Mouse (Mus musculus): ENCODE data around the gene Chd3.
"Not testable (repeated sequence)": the region's sequence is repeated elsewhere in the genome, so short reads cannot be mapped to it uniquely, and the experiment has no call there.

Gene Chd3

DNA sequence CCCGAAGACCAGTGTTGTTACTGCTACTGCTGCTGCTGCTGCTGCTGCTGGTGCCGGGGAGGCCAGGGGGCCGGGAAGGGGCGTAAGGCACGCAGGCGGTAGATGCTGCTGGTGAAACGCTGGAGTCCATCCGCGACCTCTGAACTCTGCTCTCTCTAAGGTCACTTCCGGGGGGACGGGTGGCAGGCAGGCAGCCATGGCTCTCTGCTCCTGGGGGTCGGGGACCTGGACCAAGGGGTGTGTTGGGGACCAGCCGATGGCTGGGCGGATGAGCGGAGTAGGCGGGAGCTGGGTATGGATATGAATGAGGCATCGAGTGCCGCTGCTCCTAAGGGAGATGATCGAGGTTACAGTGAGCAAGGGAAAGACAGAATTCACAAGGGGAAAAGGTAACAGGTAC is 37.1 kb upstream of the Chd3 start:
- DNase-seq = no peak

DNA sequence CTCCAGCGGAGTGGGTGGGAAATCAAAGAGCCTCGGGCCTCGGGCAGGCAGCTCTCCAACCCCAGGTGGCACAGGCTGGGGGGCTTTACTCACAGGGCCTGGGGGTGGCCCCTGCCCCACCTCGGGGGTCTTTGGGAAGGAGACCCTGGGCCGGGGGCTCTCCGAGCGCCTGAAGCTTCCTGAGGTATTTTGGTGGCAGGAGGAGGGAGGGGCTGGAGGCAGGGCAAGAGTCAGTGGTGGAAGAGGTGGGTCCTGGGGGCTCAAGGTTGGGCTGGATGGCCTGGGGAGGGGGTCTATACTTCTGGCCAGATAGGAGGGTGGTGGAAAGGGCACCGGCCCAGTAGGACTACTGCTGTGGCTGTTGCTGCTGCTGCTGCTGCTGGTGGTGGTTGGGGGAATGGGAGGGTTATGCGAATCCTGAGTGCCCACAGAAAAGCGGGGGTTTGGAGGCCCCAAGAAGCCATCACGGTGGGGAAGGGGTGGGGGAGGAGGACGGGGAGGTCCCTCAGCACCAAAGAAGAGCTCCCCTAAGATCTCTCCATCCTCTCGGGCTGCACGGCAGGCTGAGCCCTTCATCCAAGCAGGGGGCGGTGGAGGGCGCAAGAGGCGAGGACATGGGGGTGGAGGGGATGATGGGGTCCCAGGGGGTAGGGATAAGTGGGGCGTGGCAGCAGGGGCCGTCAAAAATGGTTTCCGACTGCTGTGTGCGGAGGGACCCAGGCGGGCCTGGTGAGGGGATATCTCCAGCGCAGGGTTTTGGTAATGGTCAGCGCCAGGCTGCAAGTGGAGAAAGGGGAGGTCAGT is 36.4 kb upstream of the Chd3 start:
- no peak for DNase-seq

DNA sequence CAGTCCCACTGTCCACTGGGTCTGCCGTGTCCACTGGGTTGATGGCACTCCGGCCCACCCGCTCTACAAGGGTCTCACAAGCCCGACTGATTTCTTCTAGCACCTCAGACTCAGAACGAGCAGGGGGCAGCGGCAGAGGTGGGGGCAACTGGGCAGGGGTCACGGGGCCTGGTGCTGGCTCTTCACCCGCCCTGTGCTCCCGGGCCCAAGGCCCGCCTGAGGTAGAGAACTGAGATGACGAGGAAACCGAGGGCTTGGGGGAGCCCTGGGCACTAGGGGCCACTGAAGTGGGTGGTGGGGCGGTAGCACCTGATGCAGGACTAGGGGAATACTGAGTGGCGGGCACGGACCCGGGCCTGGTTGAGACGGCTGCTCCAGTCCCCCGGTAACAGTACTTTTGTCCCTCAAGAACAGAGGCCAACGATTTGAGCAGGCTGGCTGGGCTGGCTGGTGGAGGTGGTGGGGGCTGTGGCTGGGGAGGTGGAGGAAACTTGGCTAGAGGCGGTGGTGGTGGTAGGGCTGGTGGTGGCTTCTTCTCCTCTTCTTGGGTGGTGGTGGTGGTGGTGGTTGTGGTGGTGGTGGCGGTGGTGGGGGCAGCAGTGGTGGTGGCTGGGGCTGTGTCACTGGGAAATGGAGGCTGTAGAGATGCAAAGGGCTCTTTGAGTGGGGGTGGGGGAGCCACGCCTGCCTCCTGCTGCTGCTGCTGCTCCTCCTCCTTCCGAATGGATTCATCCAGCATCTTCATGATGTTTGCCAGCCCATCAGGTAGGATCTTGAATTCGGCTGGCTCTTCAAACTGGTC is 35.6 kb upstream of the Chd3 start:
- no peak for DNase-seq

DNA sequence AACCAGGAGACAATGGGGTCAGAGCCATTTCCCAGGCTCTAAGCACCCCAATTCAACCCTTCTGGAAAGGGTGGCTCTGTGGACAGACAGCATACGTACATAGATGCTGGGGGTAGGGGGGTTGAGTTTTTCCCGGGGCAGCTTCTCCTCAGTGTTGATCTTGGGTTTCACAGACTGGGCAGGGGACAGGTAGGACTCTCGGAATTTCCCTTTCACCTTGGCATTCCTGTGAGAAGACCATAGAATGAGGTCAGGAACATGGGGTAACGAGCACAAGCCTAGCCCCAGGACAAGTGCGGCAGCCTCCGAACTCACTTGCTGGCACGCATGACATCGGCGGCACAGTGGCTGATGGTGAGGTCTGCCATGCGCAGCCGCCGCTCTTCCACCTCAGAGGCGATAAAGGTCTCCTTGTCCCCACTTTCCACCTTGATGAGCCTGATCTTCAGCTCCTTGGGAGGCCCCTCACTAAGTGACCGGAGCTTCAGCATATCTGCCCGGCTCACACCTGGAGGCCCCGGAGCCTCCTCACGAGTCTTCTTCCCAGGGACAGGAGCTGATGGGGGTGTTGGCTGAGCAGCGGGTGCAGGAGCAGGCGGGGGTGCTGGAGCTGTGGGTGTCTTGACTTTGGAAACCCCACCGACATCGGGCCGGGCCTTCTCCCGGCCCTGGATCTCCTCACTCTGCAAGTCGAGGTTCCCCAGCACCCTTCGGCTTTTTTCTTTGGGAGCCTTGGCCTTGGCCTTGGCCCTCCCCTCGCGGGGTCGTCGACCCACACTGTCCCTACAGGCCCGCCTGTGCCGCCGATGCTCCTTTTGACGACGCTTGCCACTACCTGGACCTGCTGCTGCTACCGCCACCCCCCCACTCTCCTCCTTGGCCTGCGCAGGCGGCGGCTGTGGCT is 34.7 kb upstream of the Chd3 start:
- no peak for DNase-seq

DNA sequence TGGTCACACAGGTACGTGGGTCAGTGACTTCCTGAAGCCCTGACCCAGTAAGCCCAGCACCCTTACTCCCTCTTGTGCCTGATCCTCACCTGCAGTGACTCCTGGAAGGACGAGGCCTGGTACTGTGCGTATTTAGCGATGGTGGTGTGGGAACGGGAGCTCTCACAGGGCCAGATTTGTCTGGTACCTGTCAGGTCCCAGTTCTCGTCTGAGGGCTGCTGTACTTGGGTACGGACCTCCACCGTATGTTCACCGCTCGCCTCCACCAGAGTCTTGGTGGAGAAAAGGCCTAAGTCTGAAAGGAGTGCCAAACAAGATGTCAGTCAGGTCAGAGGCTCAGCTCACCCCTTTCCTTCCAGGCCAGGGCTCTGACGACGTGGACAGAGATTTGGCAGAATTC is 32.8 kb upstream of the Chd3 start:
- DNase-seq = no peak

DNA sequence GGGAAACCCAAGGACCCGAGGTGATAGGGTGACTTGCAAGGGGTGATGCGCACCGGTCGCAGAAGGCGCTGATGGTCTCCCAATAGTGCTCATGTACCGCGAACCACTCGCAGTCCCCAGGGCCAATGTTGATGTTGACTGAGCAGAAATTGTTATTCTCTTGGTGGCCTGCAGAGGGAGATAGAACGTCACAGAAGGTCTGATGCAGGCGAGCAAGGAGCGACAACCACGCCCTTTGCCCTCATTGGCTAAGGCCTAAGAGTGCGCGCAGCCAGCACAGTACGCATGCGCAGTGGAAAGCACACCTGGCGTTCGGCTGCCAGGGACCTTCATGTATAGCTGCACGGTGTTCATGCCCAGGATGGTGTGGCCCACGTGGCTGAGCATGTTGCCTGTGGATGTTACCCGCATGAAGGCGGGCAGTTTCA is 32.0 kb upstream of the Chd3 start:
- peak; percentile 94 for DNase-seq

DNA sequence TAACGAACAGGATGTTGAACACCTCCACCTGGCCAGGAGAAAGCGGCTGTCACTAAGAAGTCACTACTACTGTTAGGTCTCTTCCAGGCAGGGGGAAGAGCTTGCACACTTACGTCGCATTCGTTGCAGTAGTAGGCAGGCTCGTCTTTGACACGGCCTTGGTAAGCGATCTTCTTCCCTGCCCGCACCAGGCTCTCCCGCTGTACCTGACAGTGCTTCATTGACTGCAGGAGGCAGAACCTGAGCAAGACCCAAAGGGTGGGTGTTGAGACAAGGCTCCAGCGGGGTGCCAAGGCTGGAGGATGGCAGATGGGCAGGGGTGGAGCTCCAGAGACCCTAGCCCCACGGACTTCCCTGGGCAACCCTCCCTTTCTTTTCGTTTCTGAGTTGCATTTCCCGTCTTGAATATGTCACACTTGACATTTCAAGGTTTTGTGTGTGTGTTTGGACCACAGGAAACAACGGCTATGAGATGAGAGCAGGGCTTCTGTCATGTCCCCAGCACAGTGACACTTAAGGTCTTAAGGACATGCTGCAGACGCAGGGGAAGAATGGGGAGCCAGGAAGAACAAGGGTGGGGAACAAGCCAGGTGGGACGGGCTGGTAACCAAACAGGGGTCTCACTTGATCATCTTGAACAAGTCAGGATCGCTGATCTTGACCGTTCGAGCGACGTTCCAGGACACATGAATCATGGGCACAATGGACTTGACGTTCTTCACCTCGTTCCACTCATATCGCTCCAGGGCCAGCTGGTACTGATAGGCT is 31.1 kb upstream of the Chd3 start:
- no peak for DNase-seq

DNA sequence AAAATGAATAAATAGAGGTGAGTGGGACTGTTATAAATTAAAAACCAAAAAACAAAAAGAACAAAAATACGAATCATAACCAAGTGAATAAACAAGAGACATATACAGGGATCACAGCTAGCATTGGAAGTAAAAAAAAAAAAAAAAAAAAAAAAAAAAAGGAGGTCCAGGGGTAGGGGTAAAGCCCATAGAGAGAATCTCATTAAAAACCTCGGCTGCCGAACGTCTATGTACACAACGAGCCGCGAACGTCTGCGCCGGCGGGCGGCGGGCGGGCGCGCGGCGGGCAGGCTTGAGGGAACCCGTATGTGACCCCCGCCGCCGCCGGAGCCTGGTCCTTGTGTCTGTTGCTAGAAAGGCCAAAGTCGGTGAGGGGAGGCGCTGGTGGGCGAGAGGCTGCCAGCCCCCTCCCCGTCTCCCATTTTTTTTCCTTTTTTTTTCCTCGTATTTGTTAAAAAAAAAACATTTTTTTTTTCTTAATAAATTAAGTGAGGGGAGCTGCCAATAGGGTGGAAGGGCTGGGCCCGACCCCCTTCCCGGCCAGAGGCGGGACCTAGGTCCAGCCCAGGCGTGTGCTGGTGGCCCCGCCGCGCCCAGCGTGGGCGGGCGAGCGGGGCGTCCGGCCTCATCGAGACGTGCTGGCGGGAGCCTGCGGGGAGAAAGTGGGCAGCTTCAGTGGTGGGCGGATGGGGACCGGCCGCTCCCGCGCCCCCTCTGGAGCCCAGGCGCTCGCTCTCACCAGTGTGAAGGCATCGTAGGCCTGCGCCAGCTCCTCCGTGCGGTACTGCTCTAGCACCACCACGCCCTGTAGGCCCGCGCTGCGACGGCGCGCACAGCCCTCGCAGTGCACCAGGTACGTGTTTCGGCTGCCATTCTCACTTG is 30.2 kb upstream of the Chd3 start:
- peak; percentile 37 for DNase-seq

DNA sequence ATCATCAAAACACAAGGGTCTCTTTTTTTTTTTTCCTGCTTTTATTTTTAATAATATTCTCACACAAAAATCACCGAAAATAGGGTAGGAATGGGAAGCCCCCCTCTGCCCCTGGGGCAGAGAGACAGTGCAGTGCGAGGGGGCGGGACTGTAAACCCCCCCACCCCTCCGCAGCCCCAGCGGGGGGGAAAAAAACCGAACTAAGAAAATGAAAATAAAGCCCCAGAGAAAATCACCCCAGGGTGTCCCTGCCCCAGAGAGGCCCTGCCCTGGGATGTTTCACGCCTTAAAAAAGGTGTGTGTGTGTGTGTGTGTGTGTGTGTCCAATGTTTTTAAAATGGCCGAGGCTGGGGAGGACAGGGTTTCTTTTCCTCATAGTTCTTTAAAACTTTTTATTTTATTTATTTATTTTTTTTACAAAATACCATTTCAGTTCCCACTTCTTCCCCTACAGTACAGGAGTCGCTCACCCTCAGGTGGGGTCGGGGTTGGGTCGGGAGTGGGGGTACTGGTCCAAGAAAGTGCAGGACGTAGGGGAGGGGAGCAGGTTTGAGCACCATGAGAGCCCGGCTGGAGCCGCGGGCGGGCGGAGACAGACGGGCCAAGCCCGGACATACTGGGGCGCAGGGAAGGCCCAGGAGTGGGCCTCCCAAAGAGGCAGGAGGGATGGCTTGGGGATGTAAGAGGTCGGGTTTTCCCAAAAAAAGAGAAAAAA is 29.4 kb upstream of the Chd3 start:
- DNase-seq = no peak

DNA sequence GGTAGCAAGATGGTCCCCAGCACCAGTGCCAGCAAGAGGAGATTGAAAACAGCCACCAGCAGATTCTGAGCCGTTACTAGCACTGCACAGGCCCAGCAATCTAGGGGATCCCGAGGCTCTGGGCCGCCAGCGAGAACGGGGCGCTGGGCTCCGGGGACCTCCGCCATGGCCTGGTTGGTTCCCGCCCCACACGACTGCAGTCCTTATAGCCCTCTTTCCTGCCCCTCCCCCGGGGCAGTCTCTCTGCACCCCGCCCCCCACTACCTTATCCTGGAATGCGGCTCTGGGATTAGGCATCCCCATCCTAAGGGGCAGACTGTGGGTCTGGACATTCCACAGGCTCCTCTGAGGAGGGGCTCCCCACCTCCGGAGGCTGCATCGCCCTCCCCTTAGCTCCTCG is 28.9 kb upstream of the Chd3 start, which contains the start of gene Tmem88:
Tmem88 (minus strand) TSS at position 176 of the 400 bp plus-strand sequence.
- DNase-seq = peak; percentile 35

DNA sequence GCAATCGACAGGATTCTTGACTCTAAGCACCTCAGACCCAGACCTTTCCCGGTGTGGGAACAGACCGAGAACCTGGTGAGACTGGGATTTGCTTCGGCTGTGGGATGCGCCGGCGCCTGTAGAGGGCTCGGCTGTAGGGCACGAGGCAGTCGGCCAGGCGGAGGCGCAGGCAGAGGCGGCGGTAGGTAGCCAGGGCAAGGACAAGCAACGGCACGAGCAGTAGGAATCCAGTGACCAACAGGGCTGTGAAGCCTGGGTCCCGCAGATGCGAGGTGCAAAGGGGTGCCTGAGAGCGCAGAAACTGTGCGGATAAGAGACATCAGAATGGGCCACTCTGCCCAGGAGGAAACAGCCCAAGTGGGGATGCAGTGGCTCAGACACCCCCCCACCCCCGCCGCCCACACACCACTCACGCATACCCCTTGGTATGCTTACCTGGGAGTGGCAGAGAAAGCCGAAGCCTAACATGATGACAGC is 28.4 kb upstream of the Chd3 start:
- DNase-seq = no peak

DNA sequence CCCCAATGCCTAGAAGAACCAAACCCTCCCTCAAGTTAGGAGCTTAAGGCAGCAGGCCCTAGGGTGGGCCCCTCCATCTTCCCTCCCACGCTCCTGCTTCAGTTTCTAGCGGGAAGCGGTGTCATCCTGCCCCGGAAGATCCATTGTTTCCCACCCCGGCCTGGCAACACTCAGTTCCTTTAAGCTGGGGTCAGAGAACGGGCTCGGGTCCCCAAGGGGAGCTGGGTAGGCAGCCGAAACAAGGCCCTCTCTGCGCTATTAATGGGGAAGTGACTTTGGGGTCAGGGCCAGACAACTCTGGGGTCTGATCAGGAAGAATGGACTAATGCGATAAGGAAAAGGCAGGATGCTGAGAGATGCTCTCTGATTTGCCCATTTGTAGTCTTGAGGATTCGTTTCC is 27.6 kb upstream of the Chd3 start:
- no peak for DNase-seq

DNA sequence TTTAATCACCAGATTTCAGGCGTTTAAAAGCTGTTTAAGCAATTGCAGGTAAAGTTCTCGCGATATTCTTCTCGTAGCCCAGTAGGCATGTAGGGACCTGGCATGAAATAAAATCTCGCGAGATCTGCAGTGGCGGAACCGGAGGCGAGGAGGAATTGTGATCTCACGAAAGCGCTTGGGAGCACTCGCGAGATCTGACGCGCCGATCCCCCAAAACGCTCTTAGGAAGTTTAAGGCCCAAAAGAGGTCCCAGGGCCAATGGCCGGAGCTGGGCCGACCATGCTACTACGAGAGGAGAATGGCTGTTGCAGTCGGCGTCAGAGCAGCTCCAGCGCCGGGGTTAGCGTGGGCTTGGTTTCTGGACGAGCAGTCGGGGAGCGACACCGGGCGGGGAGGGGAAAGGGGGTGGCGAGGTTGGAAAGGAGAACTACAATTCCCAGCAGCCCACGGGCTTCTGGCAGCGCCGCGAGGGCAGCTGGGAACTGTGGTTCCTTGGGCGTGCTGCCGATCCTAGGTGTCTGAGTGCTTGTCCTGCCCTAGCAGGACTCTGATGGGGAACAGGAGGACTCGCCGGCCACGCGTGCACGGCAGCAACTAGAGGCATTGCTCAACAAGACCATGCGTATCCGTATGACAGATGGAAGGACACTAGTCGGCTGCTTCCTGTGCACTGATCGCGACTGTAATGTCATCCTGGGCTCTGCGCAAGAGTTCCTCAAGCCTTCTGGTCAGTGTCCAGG is 26.6 kb upstream of the Chd3 start:
- peak; percentile 100 for DNase-seq

DNA sequence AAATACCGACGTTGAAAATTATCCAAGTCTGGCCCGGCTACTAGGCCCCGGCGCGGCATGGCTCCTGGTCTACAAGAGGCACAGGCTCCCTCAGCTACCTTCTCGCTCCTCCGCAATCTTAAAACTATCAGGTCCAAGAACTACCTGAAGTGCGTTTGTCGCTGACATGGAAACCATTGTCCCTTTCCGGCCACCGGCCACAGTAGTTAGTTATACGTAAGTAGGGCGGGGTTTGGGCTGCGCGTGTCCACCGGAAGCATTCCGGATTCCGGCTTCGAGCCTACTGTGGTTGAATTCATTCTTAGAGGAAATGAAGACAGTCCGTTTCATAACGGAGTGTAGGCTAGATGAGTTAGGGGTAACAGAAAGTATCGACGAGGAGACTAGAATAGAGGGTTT is 26.0 kb upstream of the Chd3 start, which contains the start of the genes Naa38 and Cyb5d1:
Naa38 (plus strand) TSS at position 253 of the 399 bp plus-strand sequence.
Cyb5d1 (minus strand) TSS at position 397 of the 399 bp plus-strand sequence.
- peak; percentile 96 for DNase-seq

DNA sequence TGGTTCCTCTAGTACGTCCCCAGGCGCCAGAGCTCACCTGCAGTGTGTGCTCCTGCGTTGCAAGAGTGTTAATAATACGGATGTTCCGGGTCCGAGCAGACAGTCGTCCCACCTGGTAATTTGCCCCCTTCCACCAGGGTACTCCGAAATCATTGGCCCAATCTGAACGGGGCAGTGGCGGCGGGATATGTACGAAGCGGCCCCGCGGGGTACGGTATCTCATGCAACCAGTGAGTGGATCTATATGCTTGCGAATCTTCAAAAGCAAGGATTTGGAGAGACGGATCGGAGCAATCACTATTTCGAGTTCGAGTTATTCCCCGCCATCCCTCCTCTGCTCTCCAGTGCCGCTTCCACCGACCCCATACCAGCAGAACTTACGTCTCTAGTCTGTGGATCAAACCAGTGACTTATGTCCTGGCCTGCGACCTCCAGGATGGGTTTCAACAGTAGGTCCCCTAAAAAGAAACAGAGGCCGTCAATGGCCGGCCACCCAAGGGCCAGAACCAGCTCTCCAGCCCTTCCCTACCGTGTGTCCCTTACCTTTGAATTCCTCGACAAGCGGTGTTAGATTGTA is 25.5 kb upstream of the Chd3 start:
- not testable (repeated sequence) for DNase-seq

DNA sequence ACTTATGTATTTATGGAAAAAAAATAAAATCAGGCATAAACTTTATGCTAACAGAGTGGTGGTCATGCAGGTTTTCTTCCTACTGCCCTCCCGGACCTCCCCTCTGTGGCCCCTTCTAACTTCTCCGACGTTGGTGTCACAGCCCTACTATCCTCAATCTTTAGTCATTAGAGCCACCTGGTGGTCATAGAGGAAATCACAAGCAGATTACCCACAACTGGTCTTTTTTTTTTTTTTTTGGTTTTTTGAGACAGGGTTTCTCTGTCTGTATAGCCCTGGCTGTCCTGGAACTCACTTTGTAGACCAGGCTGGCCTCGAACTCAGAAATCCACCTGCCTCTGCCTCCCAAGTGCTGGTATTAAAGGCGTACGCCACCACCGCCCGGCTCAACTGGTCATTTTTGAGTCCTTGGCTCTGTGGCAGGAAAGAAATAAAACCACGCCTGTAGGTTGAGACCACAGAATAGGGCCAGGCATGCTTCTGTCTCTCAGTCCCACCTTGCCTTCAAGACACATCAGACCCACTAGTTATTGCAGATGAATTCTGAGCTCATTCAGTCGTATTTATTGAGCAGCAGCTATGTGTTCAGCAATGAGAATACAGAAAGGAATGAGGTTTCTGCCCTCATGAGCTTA is 21.3 kb upstream of the Chd3 start:
- peak; percentile 88 for DNase-seq

DNA sequence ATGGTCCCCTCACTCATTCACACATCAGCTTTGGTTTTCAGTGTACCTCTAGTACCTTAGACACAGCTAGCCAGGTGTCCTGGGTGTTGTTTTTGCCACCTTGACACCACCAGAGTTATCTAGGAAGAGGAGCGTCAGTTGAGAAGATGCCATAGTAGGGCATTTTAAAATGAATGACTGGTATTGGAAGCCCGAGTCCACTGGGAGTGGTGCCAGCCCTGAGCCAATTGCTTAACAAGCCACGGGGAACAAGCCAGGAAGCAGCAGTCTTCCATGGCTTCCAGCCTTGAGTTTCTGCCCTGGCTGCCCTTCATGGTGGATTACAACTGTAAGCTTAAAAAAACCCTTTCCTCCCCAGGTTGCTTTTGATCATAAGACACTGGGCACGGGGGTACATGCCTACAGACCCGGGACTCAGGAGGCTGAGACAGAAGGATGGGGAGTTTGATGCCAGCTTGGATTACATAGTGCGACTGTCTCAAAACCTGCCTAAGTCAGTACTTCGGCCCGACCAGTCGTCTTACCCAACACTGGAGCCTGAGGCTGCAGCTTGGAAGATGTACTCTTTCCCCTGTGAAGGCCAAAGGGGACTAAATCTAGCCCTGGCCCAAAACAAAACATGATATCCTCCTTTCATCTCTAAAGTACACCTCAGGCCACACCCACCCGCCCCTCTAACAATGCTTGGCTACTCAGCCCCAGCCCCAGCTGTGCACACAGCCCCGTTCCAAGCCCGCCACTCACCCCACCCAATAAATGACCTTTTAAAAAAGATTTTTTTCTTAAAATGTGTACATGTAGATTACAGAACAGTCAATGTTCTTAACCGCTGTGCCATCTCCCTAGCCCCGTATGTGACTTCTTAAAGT is 20.6 kb upstream of the Chd3 start:
- DNase-seq = no peak

DNA sequence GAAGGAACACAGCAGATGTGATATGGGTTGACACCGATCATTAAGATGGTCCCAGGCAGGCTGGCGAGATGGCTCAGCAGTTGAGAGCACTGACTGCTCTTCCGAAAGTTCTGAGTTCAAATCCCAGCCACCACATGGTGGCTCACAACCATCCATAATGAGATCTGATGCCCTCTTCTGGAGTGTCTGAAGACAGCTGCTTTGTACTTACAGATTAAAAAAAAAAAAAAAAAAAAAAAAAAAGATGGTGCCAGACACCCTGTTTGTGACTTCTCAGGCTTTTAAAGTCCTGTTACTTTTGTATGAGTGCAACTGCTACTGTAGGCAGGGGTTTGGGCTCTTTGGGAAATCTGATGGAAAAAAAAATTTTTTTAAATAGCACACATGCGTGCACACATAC is 19.5 kb upstream of the Chd3 start:
- DNase-seq = no peak
